Mouse (Mus musculus): ENCODE measurements at regions not wholly inside any gene's neighbourhood (a gene's known extent, or its start where the extent isn't known, plus 50 kb on each side); places are given as distances from the start of the nearest gene placed in this dataset.
A peak's percentile ranks its signal among the peaks of the same experiment; 100 is the strongest.

DNA sequence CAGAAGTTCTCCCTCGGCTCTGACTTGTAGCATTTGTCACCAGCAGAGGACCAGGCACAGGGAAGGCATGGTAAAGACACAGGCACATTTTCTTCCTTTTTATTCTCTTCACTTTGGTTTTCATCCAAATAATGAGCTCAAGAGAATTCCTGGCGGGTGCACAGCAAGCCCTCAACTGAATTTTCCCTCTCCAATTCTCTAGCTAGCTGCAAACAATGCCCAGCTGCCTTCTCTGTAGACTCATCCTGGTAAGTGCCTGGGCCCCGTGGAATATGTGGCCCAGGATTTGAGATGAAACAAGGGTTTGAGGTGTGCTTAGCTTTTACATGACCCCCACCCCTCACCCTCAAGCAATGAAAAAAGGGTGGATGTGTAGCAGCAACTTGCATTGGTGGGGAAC lies 90.4 kb downstream of the Otol1 start:
- DNase-seq: no peak

DNA sequence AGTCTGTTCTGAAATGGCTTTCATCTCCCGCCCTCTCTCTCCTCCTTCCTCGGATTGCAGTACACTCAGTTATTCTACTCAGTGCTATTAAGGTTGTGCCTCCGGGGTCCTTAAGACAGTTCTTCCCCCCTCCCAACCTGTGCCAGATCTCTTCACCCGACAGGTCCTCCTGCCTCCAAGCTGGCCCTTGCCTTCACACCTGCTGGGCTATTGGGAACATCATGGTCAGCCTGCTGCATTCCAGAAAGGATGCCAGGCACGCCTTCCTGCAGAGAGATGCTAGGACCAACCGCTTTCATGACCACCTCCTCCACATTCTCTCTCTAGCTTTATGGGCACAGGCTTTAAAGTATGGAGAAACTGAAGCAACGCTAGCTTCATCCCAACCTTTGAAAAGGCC lies 94.7 kb downstream of the Otol1 start:
- no peak for DNase-seq

DNA sequence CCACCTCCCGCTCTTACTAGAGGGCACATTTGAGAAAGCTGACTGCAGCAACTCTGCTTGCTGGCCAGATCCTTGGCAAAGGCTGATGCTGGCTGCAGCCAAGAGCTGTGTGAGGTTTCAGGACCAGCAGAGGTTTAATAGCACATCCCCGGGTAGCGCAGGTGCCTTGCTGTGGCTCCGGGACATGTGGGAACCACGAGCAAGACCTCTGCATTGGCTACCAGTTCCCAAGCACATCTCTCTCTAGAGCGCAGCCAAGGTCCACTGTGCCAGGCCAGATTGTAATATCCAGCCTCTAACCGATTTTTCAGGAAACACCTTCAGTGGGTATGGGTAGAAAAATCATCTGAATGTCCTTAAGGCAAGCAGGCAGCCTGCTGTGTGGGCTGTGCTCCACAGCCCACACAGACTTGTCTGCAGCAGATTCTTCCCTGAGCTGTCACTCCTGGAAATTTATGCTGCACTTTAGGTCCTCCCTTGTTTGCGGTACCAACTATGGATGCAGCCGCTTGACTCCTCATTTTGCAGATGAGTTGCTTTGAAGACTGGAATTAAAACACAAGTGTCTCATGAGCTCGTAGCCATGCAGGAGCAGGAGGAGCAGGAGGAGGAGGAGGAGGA lies 95.3 kb downstream of the Otol1 start:
- DNase-seq: no peak

DNA sequence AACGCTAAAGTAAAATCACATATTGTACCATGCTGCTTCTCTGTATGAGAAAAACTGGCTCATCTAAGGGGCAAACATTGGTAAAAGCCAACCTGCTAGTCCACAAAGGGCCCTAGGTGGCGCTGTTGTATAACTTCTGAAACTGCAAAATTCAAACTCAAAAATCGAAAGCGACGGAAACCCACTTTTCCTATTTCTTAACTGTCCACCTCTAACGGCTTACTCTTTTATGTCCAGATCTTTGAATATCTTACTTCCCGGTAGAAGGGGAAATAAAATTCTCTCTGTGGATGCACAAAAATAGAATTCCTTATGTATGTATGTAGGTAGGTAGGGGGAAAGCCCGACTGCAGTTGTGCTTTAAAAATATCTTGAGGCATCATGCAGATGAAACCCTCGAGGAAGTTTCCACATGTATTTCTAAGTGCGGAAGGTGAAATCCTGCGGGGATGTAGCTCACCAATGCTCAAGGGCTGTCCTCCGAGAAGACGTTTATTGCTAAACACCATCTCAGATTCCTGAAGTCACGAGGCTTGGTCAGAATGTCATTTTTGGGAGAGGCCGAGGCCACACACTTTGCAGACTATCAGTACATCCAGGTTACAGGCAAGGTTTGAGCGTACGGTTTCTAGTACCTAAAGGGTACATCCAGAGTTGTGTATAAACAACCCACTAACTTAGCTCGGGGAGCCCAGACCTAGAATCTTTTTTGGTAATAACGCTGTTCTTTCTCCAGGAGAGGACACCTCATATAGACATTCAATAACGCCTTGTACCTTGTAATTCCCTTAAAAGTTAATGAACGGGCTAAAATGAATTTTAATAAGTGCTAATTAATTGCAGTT lies 96.8 kb downstream of the Otol1 start:
- peak in 1 of 2 experiments; percentile 72 for DNase-seq

DNA sequence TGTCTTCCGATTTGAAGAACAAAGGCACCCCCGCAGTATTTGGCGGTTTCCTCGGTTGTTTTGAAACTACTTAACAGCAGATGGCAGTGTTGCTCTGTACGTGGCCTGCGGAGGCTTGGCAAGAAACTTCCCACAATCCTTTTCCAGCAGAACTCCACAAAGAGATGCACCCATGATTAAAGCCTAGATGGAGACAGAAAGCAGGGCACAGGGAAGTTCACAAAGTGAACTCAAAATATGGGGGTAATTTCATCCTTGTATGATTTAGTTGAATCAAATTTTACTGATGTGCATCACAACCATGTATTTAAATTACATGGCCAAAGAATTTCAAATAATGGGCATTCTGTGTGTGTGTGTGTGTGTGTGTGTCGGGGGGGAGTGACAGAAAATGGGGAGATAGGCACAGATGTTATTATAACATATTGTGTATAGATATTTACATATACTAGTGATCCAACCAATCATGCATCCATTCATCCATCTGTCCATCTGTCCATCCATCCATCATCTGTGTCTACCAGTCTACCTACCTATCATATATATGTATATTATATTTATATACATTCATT lies 97.5 kb downstream of the Otol1 start:
- peak; percentile 45 to 61 for DNase-seq

DNA sequence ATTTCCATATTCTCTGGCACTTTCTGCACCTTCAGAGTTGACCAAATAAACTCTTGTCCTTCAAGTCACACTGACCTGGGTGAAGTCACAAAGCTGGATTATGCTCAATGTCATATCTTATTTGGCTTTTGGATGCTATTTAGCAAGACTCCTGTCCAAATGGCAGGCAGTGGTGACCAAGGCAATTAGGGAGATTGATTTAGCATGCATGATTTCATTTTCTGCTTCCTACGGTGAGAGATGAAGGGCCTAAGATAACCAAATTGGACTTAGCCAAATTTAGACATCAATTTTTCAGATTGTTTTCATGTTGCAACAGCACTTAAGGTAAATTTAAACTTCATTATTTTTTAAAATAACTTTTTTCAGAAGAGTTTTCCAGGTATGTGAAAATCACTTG lies 98.1 kb downstream of the Otol1 start:
- DNase-seq: no peak

DNA sequence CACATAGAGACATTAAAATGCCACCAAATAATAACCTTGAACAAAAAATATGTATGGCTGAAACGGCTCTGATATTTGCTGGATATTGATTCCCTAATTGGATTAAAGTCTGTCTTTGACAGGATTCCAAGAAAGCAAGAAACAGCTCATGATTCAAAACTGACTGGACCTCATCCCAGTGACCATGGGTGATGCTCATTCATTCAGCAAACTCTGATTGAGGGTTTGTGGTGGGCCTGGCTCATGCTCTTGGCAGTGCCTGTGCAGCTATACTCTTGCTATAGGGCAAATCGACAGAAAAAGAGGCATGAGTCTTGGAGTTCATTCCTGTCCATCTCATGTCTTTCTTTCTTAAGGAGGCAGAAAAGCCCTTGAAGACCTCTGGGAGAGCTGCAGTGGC lies 98.7 kb downstream of the Otol1 start:
- no peak for DNase-seq

DNA sequence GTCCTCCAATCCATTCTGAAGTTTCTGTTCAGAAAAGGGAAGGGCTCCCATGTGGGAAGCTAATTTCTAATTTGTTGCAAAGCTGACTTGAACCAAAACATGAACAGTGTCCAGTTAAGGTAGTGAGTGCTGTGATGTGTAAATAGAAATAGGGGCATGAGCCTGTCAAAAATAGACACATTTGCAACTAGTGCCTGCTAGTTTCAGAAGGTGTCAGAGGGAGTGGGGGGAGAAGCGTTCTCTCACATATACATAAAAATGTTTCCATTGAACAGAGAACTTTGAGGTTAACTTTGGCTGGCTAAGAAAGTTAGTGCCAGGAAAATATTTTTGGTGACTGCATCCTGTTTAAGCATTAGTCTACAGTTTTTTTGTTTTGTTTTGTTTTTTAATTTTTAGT lies 118.8 kb downstream of the Otol1 start:
- no peak for DNase-seq

DNA sequence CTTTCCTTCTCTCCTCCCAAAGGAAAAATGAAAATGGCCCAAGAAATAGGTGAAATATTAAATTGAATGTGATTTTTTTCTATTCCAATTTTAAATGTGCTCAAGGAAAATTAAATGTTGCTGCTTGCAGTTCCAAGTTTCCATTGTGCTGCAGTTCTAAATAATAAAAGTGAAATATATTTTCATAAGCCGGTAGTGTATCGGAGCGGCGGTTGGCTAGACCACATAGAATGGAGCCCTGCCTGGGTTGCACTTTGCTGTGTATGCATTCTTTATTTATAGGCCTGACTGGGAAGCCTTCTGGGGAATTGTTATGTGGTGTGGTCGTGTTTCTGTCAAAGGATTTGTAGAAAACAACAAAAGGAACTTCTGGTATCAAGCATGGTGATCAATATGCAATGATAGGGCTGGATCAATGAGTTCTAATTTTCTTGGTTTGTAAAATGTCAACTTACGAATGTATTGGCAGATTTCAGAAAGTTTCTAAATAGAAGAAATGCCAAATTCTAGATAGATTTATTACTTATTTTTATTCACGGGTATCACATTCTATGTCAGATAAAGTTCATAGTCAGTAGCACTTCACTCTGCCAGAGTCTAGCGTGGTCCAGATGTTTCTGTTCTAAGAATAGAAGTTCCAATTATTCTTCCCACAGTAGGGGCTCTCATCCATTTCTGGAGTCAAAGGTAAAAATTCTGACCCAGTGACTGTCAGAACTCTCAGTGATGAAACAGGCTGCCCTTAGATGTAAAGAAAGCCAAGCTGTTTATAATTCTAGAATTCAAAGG lies 123.0 kb downstream of the Otol1 start:
- DNase-seq: no peak

DNA sequence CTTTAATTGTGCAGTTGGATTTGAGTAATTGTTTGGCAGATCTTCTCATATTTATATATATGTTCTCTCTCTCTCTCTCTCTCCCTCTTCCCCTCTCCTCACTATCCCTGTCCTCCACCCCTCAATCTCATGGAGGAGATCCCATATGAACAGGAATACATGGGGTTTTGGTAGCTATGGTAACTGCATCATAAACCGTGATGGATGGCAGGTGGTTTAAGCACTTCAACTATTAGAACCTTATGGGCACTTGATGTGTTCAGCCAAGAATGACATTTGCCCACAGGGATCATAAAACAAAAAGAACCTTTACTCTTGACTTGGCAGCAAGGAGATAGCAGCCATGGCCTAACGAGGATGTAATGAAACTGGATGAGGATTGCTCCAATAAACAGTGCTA lies 127.5 kb downstream of the Otol1 start:
- no peak for DNase-seq

DNA sequence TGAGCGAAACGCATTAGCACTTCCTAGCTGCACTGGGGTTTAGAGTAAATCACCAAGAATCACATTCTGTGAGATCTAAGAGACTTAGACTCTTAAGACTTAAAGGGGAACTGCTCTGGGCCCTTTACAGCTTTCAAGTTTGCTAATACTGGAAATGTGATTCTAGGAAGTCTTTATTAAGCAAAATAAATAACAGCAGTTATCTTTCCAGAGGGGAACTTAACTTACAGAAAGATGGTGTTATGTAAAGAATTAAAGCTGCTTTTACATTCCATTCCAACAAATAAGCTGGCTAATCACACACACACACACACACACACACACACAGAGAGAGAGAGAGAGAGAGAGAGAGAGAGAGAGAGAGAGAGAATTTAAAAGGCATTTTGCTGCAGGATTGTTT lies 131.1 kb downstream of the Otol1 start:
- DNase-seq: no peak

DNA sequence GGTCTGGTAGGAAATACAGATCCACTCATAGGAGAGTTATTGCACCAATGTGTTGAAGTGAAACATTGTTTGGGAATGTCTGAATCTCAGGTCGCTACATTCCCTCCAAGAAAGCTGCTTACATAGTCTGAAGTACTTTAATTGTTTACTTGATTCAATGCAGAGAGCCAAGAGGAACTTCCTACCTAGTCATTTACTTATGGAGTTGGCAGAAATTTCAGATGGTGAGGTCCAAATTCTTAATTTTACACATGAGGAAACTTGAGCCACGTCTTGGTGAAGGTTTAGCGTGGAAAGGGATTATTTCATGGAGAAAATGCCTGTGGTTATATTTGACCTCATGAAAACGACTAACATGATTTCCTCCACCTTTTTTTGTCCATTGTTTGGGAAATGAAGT lies 131.5 kb downstream of the Otol1 start:
- no peak for DNase-seq

DNA sequence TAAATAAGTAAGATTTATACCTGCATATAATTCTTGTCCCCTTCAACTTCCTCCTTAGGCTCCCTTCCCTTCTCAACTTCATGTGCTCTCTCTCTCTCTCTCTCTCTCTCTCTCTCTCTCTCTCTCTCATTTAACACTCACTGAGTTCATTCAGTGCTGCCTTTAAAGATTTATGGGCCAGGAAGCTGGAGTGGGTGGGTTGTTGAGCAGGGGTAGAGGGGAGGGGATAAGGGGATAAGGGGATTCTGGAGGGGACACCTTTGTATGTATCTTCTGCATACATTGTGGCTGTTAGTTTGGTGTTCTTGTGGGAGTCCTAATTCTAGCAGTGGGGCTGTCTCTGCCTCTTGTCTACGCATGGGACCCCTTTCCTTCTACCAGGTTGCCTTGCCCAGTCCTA lies 138.3 kb downstream of the Otol1 start:
- no peak for DNase-seq

DNA sequence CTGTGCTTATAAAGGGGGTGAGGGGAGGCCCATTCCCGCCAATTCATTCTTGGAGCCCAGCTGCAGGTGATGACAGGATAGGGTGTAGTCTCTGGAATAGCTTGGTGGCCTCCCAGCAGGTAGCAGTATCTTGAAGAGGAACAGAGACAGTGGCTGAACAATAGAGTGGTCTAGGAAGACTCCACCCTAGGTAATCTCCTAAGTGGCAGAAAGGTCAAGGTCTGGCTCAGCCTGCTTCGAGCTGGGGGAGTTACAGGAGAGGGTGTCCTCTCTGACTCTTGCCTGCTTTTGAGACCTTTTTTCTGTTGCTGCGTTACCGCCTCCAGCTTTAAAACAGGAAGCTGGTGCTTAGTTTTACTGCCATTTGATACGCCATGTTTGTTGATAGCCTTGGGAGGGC lies 143.7 kb downstream of the Otol1 start:
- DNase-seq: no peak

DNA sequence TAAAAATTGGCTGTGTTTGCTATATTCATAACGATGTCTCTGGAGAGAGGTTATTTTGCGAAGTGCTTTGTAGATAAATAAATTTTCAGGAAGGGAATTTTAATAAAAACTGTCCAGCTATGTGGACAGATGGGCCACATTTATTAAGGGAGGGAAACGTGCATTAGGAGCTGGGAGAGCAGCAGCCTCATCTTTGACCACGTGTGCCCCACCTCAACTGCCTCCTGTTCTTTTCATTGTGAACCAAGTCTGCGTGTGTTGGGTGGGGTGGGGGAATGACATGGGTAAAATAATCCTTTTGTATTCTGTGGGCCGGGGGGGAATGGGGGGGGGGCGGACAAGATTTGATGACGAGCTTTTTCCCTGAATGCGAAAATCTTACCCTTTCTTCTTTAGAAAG lies 152.6 kb downstream of the Otol1 start:
- no peak for DNase-seq

DNA sequence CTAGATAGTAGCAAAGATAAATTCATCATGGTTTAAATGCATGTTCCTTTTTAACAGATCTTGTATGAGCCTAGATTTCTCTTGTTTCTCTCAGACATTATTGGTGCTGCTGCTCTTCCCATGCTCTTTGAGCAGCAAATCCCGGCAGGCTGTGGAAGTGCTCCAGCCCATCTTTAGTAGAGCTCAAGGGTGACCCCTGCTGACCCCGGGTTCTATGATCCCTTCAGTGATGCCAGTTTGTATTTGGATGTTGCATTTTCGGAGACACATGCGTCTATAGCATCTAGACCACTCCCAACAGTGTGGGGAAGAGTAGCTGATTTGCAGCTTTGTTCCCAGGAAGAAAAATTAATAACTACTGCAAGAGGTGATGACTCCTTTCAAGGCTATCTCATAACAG lies 164.3 kb downstream of the Otol1 start:
- no peak for DNase-seq

DNA sequence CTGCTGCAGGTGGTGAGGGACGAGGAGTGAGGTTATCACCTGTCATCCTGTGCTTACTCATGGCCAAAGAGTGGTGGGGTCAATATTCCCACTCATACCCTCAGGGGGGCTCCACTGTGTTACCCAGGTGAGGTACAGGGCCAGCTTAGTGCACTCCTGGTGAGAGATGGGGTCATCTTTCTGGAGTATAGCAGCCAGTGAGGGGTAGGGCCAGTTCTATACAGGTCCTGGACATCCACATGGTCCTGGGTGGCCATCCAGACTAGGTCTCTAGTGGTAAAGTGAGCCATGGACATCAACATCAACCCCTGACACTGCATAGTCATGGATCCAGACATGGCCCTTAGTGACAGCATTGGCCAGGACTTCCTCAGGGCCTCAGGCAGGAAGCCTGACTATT lies 169.0 kb downstream of the Otol1 start:
- DNase-seq: no peak

DNA sequence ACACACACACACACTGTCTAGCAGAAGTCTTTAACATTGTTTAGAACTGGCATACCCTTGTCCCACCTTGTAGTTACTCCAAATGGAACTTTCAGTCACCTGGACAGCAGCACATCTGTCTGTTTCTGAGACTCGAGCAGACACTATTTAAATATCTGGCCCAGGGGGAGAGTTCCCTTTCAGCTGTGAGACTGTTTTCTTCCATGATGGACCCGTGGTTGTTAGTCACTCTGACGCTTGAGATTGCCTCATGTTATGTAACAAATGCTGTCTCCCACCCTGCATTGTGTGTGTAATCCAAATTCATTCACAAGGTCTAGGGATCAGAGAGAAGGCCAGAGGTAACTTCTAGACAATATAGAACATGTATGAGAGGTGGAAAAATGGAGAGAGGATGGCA lies 174.2 kb downstream of the Otol1 start:
- no peak for DNase-seq

DNA sequence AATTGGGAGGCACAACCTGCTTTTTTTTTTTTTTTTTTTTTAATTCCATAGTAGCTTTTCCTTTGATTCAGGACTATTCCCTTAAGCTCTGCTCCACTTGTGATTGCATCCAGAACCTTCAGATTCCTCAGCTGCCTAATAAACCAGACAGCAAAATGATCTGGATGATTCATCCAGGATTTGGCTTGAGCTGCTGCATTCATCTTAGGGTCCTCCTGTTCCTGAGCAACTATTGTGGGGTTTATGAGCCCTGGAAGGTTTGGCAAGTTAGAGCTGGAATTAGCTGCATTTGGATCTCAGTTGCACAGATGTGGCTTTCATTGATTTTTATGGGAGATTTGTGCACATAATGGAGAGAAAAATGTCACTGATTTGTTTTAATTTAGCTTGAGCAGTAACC lies 183.3 kb downstream of the Otol1 start:
- DNase-seq: no peak

DNA sequence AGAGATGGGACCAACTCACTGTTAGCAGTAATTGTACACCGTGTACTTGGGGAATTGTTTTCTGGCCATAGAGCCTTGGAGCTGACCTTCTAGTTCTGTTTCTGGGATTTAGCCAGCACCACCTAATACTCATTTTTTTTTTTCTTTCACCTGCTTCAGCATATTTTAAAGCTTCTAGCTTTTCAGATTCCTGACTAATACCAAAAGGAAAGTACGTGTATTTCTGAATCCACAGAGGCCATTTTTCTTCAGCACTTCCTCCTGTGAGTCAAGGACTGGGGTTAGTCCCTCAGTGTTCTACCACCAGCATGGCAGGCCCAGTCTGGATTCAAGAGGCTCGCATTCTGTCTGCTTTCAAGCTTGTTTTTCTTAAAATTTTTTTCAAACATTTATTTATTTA lies 189.3 kb downstream of the Otol1 start:
- DNase-seq: no peak

DNA sequence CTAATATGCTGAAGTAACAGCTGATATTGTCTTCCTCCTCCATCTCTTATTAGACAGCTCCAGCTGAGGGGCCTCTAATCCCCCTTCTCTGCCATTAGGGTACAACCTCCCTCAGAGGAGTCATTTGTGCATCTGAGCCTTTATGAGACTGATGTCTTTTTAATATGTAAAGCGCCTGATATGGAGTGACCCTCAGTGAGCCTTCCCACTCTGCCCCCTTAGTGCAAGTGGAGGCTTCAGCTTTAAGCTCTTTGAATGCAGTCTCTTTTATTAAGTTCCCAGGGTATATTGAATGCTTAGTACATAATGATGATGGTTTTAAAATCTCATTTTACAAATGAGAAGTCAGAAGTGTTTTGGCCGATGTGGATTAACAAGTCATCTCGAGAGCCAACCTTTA lies 191.5 kb downstream of the Otol1 start:
- DNase-seq: no peak

DNA sequence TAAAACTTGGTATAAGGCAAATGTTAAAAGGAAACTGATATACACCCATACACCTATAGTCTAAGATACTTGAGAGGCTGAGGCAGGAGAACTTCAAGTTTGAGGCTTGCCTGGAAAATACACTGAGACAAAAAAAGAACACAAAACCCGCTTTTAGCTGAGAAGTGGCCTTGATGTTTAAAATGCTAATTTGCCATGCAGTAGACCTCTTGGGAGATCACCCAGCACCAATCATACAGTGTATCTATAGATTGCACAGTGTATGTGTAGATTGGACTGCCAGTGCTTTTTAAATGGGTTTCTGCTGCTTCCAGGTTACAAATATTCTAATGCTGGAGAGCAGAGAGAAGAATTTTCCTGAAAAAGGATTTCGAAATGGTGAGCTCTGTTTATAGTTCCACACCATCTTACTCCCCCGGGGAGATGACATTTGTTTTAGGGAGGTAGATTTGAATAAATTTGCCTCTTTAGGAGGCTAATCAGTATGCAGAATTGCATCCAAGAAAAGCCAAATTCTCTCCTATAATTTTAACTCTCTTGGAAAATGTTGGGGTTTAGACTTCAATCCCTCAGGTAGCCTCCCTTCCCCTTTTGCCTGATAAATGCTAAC lies 194.0 kb downstream of the Otol1 start:
- no peak for DNase-seq

DNA sequence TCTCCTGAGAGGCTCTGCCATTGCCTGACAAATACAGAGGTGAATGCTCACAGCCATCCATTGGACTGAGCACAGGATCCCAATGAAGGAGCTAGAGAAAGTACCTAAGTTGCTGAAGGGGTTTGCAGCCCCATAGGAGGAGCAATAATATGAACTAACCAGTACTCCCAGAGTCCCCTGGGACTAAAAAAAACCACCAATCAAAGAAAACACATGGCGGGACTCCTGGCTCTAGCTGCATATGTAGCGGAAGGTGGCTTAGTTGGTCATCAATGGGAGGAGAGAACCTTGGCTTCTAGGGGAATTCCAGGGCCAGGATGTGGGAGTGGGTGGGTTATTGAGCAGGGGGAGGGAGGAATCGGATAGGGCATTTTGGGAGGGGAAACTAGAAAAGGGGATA lies 207.8 kb downstream of the Otol1 start:
- DNase-seq: no peak
